Mouse (Mus musculus) left cerebral cortex, postnatal 4 days (tissue): Measurements from ENCODE around the gene Nfyb. TPM values are rescaled to one million over a fixed set of nuclear protein-coding genes. Genes with fewer than 3 reads are reported as not detected.

Experiments
- DNase-seq: peaks from one replicate; pipeline ENCODE4 v3.0.0-alpha.2; 2022
- intact Hi-C: fragments of 180-260 bp; cut with DNase I; formaldehyde crosslinking; loops from one replicate; pipeline ENCODE4 v1.15.1; 2025
- total RNA-seq, 2 experiments: library from RNA; stranded (reverse); gene quantifications; 2 replicates each; pipeline ENCODE4 v1.2.3; 2021

Gene Nfyb
- total RNA-seq, 2 experiments from 2014 or later = 50.6 to 54.3 TPM

- DNase-seq = no peak
- intact Hi-C loops = no loop called here
Observed at GRCm38 (mm10) chr10:82780322-82780721, 16.4 kb upstream of the Nfyb start.

- DNase-seq = no peak
- intact Hi-C loops = no loop called here
Observed at GRCm38 (mm10) chr10:82779831-82780230, 15.9 kb upstream of the Nfyb start.

GRCm38 (mm10) chr10:82778791-82779549, 15.0 kb upstream of the Nfyb start:
- no peak for DNase-seq
- intact Hi-C loops = no loop called here

GRCm38 (mm10) chr10:82777886-82778285, 13.9 kb upstream of the Nfyb start:
- intact Hi-C loops = no loop called here
- DNase-seq = no peak

- DNase-seq = no peak
- intact Hi-C loops = no loop called here
Observed at GRCm38 (mm10) chr10:82777075-82777474, 13.1 kb upstream of the Nfyb start.

GRCm38 (mm10) chr10:82774841-82775240, 10.9 kb upstream of the Nfyb start:
- intact Hi-C loops = no loop called here
- DNase-seq = no peak

- DNase-seq = no peak
- intact Hi-C loops = no loop called here
Observed at GRCm38 (mm10) chr10:82771595-82772170, 7.7 kb upstream of the Nfyb start.

GRCm38 (mm10) chr10:82770713-82771112, 6.8 kb upstream of the Nfyb start:
- no peak for DNase-seq

GRCm38 (mm10) chr10:82768901-82769300, 5.0 kb upstream of the Nfyb start:
- intact Hi-C loops = no loop called here

More at GRCm38 (mm10) chr10:82770713-82771112, 6.8 kb upstream of the Nfyb start:
- intact Hi-C loops = no loop called here

GRCm38 (mm10) chr10:82762756-82763681, 925 bp downstream of the Nfyb start:
- intact Hi-C loops = loop anchor here (5.0 kb wide), 1 partner anchor 139 kb away; no protein-coding TSS in a partner anchor
- DNase-seq = peak; percentile 70

More at GRCm38 (mm10) chr10:82768901-82769300, 5.0 kb upstream of the Nfyb start:
- DNase-seq = peak; percentile 17

- intact Hi-C loops = loop anchor here (5.0 kb wide), 1 partner anchor 141 kb away; no protein-coding TSS in a partner anchor
Observed at GRCm38 (mm10) chr10:82761037-82761811, 2.7 kb downstream of the Nfyb start.

GRCm38 (mm10) chr10:82759706-82760105, 4.2 kb downstream of the Nfyb start:
- intact Hi-C loops = loop anchor here (5.0 to 10.0 kb wide), 2 partner anchors 95 to 143 kb away; no protein-coding TSS in a partner anchor
- DNase-seq = no peak

More at GRCm38 (mm10) chr10:82761037-82761811, 2.7 kb downstream of the Nfyb start:
- DNase-seq = peak; percentile 66

- intact Hi-C loops = loop anchor here (10.0 kb wide), 1 partner anchor 94 kb away; no protein-coding TSS in a partner anchor
- DNase-seq = no peak
Observed at GRCm38 (mm10) chr10:82758878-82759277, 5.1 kb downstream of the Nfyb start.

- intact Hi-C loops = loop anchor here (10.0 kb wide), 1 partner anchor 94 kb away; no protein-coding TSS in a partner anchor
- DNase-seq = peak; percentile 22
Observed at GRCm38 (mm10) chr10:82758368-82758767, 5.6 kb downstream of the Nfyb start.

GRCm38 (mm10) chr10:82757341-82757740, 6.6 kb downstream of the Nfyb start:
- intact Hi-C loops = loop anchor here (10.0 kb wide), 1 partner anchor 93 kb away; no protein-coding TSS in a partner anchor
- DNase-seq = no peak

GRCm38 (mm10) chr10:82756466-82756865, 7.5 kb downstream of the Nfyb start:
- intact Hi-C loops = loop anchor here (10.0 kb wide), 1 partner anchor 92 kb away; no protein-coding TSS in a partner anchor
- DNase-seq = no peak

GRCm38 (mm10) chr10:82755213-82755890, 8.6 kb downstream of the Nfyb start:
- no peak for DNase-seq
- intact Hi-C loops = loop anchor here (10.0 kb wide), 1 partner anchor 91 kb away; no protein-coding TSS in a partner anchor

- intact Hi-C loops = loop anchor here (10.0 kb wide), 1 partner anchor 90 kb away; no protein-coding TSS in a partner anchor
- no peak for DNase-seq
Observed at GRCm38 (mm10) chr10:82754642-82755041, 9.3 kb downstream of the Nfyb start.

GRCm38 (mm10) chr10:82752921-82753320, 11.0 kb downstream of the Nfyb start:
- DNase-seq = no peak
- intact Hi-C loops = loop anchor here (10.0 kb wide), 1 partner anchor 88 kb away; no protein-coding TSS in a partner anchor
